Mouse (Mus musculus) G1E-ER4 (cell line): Measurements from ENCODE around the gene Creb3l2. TPM values are rescaled to one million over a fixed set of nuclear protein-coding genes. Genes with fewer than 3 reads are reported as not detected.

ENCODE experiments used
- GATA1 ChIP-seq: IDR thresholded peaks from one replicate; pipeline ENCODE4 v1.8.0; 2012; ENCODE audit warnings: low read length, inconsistent platforms
- polyA plus RNA-seq: library from polyadenylated mRNA; stranded (reverse); fragments of >175 nt; gene quantifications from 2 replicates; pipeline ENCODE4 v1.2.3, GENCODE M21; 2012

The Creb3l2 gene
- polyA plus RNA-seq, 1 experiment: 0.02 TPM

GRCm38 (mm10) chr6:37290691-37291090, 151.3 kb downstream of the Creb3l2 start:
- TF ChIP-seq GATA1: no peak

- no peak for TF ChIP-seq GATA1
These were observed 155.8 kb downstream of the Creb3l2 start for GRCm38 (mm10) chr6:37286134-37286533.

GRCm38 (mm10) chr6:37284879-37285278, 157.1 kb downstream of the Creb3l2 start:
- TF ChIP-seq GATA1: no peak

- no peak for TF ChIP-seq GATA1
These were observed 158.6 kb downstream of the Creb3l2 start for GRCm38 (mm10) chr6:37283336-37283735.

GRCm38 (mm10) chr6:37282659-37283058, 159.3 kb downstream of the Creb3l2 start:
- TF ChIP-seq GATA1: no peak

Other genes with a start within 250 kb of the Creb3l2 start
- gene Dgki, start 142.0 kb downstream of the Creb3l2 start, polyA plus RNA-seq: not detected in 2 replicates
- not detected in 2 replicates for gene Akr1d1, start 88.0 kb upstream of the Creb3l2 start, polyA plus RNA-seq